Mouse (Mus musculus): ENCODE results near the gene Luc7l2.

Luc7l2 gene

DNA sequence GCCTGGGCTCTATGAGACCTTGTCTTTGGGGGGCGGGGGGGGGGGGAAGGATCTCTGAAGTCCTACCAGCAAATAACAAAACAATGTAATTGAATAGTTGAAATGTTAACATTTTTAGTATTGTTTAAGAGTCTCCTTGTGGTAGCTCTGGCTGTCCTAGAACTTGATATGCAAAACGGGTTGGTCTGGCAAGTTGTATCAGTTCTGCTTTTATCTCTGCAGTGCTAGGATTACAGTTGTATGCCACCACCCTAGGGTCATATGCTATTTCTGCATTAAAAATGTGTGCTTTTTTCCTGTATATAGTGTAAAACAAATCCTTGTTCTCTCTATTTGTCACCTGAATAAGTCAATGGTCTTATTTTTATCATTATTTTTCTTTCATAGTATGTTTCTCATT is 25.0 kb downstream of the Luc7l2 start:
- no peak for DNase-seq (ENCODE audit: low spot score in 2 of 2)

DNA sequence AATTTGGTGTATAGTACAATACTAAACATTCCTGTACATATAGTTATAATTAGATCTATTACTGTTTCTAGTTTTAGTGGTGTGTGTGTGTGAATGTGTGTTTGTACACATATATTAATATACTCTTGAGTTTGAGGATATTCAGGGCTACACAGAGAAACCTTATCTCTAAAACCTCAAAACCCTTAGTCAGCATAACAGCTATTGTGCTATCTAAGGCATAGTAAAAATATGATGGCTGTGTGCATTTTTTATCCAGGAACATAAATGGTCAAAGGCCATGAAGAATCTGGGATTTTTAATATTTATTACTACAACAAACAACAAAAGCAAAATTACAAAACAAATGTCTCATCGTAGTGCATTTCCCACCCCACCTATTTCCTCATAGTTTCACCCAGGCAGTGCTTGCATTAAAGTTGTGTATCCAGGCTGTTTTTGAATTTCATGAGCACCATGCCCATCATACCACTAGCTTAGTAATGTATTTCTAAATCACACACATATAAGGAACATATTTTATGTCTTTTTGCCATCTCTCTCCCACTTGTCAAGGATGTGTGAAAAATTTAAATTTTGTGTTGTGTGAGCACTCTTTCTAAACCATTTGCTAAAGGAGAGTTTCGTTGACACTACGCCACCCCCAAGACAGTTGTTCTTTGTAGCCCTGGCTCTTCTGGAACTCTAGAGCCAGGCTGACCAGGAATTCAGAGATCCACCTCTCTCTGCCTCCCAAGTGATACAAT is 29.2 kb downstream of the Luc7l2 start:
- DNase-seq (ENCODE audit: low spot score in 2 of 2), result no peak

DNA sequence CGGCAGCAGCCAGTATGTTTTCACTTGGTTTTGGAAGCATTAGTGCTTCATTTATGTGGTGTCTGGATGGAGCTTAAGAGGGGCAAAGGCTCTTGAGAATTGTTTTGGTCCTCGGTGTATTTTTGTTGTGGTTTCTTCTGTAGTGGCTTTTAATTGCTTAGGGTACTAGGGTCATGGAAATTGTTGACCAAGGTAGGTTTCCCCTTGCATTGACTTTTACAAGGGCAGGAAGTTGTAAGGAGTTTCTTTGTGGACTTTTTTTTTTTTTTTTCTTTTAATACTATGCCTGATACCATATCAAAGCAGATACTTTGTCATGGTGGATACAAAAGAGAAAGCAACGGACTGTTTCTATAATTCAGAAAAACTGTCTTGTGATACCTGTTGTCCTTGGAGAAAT is 30.6 kb downstream of the Luc7l2 start:
- DNase-seq (ENCODE audit: low spot score in 2 of 2), result no peak

DNA sequence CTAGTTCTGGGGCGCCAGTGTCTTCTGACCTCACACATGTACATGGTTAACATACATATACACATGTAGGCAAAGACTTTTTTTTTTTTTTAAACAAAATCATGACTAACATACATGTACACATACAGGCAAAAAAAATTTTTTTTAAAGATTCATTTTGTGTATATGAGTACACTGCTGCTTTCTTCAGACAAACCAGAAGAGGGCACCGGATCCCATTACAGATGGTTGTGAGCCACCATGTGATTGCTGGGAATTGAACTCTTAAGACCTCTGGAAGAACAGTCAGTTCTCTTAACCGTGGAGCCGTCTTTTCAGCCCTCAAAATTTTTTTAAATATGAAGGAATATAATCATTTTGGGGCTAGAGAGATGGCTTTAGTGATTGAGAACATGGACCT is 46.3 kb downstream of the Luc7l2 start:
- no peak for DNase-seq (ENCODE audit: low spot score in 2 of 2)

DNA sequence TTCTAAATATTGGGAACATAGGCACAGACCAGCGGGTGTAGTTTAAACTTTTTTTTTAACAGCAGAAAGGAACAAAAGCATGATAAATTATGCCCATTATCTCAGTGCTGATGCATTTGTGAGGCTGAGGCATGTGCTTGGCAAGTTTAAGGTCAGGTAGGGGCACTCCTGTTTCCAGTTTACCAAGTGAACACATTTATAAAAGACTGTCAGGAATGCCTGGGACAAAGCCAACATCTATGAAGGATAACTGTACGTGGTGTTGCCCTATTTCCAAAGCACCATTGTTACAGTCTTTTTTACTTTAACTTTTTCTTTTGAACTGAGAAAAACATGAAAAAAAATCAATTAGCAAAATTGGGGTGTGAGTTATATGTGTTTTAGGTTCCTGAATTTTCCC is 58.8 kb downstream of the Luc7l2 start:
- DNase-seq (ENCODE audit: low spot score in 2 of 2), result no peak

DNA sequence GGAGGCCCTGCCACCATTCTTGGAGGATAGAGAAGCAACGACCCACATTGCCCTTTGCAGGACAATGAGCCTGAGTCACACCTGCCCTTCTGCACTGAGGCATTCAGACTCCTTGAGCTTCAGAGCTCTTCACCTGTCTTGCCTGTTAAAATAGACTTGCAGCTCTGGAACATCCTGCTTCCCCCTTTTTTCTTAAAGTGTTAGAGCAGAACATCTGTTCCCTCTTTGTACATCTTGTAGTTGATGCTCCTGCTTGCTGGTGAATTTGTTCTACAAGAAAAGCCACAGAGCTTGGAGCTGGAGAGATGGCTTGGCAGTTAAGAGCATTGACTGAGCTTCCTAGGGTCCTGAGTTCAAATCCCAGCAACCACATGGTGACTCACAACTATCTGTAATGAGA is 71.3 kb downstream of the Luc7l2 start:
- DNase-seq (ENCODE audit: low spot score in 2 of 2), result no peak

DNA sequence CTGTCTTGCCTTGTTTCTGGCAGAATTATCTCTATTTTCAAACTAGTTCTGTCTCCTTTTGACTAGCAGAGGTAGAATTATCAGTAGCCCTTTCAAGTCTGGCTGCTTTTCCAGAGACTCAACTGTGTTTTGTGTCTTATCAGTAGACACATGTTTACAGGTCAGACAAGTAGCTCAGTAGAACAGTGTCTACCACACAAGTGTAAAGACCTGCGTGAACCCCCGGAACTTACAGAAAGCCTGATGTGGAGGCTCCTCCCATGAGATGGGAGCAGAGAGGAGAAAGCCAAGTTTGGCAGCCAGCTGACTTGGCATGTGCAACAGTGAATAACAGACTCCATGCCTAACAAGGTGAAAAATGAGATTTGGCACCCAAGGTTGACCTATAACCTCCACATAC is 72.3 kb downstream of the Luc7l2 start:
- DNase-seq (ENCODE audit: low spot score in 2 of 2), result no peak

DNA sequence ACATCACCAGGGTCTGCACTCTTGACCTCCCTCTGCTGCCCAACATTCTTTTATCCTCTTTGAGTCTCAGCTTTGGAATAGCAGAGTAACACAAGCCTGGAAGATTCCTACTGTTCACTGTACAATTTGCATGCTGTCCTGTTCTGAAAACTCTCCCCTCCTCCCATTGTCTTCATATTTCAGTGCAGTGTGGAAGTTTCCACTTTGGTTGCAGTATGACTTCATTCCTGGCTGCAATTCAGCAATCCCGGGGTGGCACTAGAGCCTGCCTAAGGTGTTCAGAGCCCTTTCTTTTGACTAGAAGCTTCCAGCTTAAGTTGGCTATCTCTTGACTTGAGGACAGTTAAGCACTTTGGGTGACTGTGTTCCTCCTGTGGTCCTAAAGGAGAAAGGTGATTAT is 73.3 kb downstream of the Luc7l2 start:
- DNase-seq (ENCODE audit: low spot score in 2 of 2), result no peak

DNA sequence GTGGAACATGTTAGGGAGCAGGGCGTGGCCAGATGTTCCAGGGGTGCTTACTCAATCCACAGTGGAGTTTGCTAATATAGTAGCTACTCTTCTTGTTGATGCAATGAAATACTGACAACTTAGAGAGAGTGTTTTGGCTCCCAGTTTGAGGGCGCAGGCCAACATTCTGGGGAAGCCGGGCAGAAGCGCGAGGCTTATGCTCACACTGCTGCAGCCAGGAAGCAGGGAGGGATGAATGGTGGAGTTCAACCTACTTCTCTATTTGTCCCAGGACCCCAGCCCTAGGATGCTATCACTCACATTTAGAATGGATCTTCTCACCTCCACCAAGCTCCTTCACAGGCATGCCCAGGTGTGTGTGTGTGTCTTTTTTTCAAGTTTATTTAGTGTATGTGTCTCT is 75.0 kb downstream of the Luc7l2 start:
- no peak for DNase-seq (ENCODE audit: low spot score in 2 of 2)

DNA sequence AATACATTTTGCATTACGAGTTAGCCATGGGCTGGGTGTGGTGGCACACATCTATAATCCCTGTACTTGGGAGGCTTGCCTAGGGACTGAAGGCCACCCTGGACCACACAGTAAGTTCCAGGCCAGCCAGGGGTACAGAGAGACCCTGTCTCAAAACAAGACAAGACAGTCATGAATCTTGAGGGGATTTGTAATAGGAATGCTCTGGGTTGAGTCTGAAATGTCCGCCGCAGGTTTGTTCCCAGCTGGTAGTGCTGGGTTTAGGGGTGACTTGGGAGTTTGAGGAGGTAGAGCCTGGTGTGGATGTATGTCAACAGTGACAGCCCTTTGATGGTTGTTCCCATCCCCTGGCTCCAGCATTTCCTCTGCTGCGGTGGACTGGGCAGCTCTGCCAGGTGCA is 75.9 kb downstream of the Luc7l2 start:
- DNase-seq (ENCODE audit: low spot score in 2 of 2), result no peak

DNA sequence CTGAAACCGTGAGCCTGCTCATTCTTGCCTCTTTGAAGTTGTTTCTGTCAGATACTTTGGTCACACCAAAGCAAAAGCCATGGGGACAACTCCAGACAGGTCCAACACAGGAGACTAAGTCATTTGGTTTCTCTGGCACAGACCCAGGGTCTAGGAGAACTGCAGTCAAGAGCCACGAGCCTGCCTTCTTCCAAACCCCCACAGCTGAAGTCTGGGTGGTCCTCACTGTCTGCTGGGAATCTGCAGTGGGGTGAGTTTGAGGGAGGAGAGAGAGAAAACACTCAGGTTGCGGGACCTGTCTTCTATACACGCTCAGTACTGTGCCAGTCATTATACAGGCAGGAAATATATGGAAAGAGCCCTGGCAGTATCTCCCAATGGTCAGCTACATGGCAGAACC is 76.4 kb downstream of the Luc7l2 start:
- no peak for DNase-seq (ENCODE audit: low spot score in 2 of 2)

DNA sequence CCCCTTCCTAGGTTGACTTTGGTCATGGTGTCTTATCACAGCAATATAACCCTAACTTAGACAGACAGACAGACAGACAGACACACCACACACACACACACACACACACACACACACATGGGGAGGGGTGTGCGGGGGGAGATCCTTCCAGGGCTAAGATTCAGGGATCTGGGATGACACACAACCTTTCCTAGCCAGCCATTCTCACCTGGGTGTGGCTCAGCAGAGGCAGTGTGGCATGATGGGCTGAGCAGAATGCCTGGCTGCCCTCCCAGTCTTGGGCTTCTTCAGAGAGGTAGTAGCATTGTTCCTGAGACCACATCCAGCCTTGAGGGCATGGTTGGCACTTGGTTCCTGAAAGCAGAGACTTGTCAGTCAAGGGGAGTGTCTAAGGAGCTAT is 78.4 kb downstream of the Luc7l2 start:
- no peak for DNase-seq (ENCODE audit: low spot score in 2 of 2)

DNA sequence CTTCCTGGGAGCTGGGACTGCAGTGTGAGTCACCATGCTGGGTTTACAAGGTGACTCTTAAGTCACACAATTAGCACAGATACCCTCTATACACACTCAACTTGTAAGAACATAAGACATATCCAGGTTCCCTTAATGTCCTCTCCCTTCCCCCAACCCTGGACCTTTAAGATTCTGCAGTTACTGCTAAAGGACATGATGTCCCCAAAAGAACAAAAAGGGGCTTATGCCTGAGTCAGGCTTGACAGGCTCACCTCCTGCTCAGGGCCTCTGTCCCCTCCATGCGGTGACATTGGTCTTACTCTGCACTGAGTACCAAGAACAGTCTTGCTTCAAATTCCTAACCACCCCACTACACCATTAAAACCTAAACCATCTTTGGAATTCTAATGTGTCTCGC is 81.7 kb downstream of the Luc7l2 start:
- DNase-seq (ENCODE audit: low spot score in 2 of 2), result no peak

DNA sequence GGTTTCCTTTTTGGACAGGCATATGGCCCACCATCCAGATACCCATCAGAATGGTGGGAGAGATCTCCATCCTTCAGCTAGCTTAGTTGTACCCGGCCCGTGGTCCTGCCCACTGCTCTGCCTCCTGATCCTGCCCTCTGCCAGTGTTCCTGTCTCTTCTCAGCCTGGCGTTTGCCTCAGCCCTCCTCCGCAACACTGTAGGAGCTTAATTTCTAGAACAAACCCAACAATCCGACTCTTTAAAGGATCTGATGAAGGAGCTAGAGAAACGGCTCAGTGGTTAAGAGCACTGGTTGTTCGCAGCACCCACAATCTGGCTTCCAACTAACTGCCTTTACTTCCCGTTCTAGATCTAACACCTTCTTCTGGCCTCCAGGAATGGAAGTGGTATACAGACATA is 83.3 kb downstream of the Luc7l2 start:
- DNase-seq (ENCODE audit: low spot score in 2 of 2), result no peak

DNA sequence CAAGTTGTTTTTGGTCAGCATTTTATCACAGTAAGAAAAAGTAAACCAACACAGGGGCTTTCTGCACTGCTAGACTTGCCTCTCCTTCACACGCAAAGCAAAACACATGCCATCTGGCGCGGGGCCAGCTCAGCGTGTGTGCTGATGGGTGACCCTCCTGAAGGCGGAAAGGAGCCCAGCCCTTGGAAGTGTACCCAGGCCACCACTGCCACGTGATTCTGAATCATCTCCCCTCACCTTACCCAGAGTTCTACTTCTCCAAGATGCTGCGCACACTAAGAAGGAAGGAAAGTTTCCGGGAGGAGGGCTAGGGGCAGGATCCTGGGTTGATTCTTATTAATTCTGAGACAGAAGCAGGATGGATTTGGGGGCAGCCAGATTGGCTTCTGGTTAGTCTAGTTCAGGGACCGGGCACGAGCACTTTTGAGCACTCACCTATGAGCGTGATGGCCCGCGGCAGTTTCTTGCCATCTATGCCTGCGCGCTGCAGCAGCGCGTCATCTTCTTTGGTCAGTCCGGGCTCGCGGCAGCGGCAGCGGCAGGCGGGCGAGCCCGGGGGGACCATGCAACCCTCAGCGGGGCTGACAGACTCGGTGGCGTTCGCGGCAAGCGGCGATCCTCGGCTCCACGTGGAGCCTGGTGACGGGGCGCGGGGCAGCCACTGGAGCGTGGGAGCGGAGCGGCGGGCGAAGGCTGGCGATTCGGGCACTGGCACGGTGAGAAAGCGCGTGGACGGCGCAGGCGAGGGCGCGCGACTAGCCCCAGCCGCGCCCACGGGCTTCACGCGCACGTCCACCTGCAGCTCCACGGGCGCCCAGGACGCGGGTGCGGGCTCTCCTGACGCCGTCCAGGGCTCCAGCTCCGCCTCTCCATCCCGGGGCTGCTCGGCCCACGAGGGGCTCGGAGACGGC is 85.1 kb downstream of the Luc7l2 start:
- peak; percentile 12 to 43 for DNase-seq (ENCODE audit: low spot score in 2 of 2)

DNA sequence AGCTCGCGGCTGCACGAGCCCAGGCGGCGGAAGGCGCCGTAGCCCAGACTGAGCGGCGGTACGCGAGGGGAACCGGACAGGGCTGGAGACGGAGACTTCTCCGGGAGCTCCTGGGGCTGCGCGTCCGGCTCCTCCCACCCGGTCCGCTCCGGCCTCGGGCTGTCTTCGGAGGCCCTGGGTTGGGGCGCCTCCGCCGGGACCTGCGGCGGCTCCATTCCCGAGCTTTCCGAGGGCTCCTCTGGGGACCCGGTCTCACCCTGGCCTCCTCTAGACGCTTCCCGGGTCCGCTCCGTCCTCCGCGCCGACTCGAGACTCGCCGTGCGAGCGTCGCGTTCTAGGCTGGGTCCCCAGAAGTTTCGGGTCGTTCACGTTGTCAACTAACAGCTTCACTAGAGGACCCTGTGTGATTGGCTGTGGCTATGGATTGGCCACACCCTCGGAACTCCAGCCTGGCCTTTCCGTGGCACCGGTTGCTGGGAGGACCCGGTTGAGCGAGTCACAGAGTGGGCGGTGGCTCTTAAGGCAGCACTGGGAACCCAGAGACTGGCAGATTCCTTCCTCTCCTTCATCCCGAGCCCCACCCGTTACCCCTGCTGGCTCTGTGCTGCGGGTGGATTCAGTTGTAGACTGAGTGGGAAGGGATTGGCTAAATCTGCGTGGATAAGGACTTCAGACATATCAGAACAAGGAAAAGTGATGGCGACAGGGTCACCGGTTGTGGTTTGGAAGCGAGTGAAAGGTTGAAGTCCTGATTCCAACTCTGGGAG is 85.9 kb downstream of the Luc7l2 start, which contains the start of gene Klrg2:
Klrg2 (minus strand) TSS at position 391 of the 767 bp plus-strand sequence.
- DNase-seq (ENCODE audit: low spot score in 2 of 2), result peak; percentile 32 to 38

DNA sequence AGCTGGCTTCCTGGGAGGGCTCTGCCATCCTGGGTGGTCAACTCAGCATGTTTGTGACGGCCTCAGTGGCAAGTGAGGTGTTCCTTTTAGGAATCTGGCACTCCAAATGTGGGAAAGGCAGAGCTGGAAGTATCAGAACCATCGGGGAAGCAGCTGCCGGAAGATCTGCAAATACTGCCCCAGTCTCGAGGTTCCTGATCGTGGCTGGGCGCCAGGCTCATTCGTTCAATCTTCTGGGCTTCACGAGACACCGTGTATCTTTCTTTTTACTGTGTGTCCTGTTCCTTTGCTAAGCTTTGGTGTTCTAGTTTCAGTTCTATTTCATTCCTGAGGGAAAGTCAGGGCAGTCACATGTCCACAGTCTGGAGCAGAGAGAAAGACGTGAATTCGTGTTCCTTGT is 89.3 kb downstream of the Luc7l2 start:
- DNase-seq (ENCODE audit: low spot score in 2 of 2), result no peak

DNA sequence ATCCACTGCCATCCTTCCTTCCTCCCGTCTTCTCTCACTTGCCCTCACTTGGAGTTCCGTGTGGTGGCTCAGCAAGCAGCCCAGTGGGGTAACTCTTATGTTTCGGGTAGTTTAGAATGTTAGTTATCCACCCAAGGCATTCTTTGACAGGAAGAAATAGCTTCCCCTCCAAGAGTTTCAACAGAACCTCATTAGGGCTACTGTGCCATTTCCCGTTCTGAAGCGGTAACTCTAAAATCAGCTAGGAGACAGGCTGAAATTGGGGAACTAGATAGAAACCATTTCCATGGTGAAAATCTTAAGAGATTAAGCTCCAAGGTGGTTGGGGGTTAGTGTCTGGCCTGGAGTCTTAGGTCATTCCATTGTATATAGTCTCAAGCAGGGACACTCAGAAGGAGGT is 90.1 kb downstream of the Luc7l2 start:
- DNase-seq (ENCODE audit: low spot score in 2 of 2), result no peak

DNA sequence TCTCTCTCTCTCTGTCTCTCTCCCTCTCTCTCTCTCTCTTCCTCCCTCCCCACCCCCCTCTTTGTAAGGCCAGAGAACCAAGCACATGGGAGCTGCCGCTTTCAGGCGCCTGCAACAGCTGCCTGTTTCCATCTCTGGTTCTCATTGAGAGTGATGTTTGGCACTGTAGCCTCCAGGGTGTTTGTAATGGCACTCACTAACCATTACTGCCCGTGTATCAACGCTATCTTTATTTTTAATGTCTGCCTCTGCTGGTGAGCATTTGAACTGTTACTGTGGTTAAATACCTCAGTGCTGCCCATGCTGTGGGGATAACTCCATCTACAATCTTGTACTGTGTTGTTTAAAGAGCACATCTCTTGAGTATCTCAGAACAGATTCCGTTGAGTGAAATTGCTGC is 90.5 kb downstream of the Luc7l2 start:
- no peak for DNase-seq (ENCODE audit: low spot score in 2 of 2)

DNA sequence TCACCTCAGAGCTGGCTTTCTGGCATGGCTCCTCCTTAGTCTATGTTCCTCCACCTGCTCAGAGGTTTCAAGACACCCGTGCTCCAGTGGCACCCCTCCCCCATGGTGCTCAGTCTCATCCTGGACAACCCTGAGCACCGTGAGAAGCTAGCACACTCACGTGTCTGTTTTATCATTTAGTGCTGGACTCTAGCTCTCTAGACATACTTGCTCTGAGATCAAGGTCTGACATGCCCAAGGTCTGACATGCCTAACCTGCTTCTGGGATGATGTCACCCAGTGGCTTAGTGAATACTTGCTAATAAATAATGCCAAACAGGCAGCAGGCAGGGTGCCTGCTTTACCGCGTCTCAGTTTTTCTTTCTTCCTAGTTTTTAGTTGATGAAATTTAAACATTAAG is 91.5 kb downstream of the Luc7l2 start:
- DNase-seq (ENCODE audit: low spot score in 2 of 2), result no peak

DNA sequence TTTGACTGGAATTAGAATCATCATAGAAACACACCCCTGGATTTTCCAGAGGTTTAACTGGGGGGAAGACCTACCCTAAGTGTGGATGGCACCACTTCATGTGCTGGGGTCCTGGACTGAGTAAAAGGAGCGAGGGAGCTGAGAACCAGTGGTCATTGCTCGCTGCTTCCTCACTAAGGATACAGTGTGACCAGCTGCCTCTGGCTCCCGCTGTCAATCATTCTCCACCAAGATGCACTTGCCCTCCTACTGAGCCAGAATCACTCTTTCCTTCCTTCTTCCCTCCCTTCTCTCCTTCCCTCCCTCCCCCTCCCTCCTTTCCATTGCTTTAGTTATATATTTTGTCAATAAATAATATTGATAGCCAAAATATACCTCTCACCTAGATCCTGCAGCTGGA is 91.9 kb downstream of the Luc7l2 start:
- no peak for DNase-seq (ENCODE audit: low spot score in 2 of 2)

DNA sequence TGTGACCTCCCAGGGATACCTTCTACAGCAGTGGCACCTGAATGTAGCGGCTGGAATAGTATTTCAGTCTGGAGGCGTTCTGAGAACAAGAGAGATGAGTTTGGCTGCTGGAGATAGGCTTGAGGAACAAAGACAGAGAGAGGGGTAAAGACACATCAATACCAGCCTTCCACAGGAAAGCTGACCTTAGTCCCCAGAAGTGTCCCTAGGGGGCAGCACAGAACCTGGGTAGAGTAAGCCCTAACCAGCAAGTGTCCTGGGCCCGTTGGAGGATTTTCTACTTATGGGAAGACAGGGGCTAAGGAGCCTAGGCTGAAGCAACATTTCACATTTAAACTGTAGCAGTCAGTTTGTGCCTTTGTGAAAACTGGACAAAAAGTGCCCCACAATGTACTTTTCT is 98.4 kb downstream of the Luc7l2 start:
- peak; percentile 20 to 67 for DNase-seq (ENCODE audit: low spot score in 2 of 2)
